Mouse (Mus musculus) lung, postnatal 36 days (tissue): ENCODE measurements around the gene Spcs1.

Experiments
- DNase-seq: peaks from one replicate; pipeline ENCODE4 v3.0.0; 2022; ENCODE audit warnings: mixed read lengths

Gene Spcs1

DNA sequence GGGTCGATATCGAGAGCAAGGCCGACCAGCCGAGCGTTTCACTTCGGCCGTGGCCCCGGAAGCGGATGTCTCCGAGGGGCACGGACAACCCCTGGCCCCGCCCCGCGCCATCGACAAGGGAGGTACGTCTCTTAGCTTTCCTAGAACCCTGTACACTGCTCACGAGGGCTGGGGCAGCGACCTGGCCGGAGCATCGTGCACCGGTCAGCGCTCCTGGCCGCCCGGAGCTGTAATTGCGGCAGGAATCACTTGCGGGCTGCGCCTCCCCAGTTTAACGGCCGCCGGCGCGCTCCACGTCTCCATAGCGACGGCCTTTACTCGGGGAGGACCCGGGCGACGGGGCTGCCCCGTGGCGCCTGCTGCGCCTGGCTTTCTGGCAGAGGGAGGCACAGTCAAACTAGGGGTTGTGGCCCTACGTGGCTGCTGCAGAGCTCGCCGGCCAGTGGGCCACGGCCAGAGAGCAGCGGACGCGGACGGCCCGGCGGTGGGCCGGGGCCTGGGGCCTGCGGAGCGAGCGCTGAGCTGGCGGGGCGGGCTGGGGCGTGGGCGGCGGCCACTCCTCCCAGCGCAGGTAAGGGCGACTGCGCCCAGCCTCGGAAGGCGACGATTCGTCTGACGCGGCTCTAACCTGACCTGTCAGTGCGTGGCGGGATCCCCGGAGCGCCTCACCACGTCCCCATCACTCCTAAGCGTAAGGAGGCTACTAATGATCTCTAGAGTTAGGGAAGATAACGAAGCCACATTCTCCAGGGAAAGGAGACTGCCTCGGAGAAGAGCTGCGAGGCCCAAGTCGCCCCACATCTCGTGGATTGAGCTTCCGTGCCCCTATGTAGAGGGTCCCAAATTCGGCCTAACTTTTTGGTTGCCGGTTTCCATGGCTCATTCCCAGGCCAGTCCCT is at the start of gene Spcs1, which contains the start of gene Glt8d1:
TSS of gene Spcs1 (minus strand) at position 366 of the 899 bp plus-strand sequence.
TSS of gene Glt8d1 (plus strand) at position 94 of the 899 bp plus-strand sequence.
- peak; percentile 90 for DNase-seq

DNA sequence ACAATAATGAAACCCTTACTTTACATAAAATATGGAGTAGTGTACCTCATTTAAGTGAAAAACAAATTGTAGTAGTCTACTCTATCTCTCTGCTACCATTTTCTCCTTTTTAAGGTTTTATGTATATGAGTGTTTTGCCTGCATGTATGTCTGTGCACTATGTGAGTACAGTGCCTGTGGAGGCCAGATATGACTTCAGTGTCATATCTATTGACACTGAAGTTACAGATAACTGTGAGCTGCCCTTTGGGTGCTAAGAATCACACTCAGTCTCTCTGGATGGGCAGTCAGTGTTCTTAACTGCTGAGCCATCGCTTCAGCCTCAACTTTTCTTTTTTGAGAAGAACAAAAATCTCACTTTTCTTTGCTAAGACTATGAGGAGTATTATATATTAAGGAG is 44.3 kb upstream of the Spcs1 start:
- no peak for DNase-seq

DNA sequence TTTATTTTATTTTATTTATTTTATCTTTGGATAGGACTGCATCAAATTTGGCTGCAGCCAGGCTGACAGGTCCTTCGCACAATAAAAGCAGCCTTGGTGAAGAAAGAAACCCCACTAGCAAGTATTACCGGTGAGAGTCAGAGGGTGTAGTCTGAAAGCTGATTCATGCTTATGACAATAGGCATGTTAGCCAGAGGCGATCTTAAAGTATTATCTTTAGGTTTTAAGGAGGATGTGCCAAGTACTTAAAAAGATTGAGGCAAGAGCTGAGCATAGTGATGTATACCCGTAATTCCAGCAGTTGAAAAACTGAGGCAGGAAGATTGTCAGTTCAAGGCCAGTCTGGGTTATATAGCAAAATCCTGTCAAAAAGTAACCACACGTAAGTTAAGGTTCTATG is 43.8 kb upstream of the Spcs1 start:
- DNase-seq, result no peak

DNA sequence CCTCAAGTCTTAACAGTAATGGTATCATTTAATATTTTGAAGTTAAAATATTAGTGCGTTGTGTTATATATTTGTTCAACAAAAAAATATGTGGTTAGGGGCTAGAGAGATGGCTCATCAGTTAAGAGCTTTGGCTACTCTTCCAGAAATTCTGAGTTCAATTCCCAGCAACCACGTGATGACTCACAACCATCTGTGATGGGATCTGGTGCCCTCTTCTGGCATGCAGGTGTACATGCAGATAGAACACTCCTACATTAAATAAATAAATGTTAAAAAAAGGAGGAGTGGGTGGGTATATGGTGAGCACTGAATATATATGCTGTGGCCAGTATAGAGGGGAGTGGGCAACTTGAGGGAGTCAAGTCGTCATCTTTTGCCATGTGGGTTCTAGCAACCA is 24.3 kb upstream of the Spcs1 start:
- DNase-seq, result no peak

DNA sequence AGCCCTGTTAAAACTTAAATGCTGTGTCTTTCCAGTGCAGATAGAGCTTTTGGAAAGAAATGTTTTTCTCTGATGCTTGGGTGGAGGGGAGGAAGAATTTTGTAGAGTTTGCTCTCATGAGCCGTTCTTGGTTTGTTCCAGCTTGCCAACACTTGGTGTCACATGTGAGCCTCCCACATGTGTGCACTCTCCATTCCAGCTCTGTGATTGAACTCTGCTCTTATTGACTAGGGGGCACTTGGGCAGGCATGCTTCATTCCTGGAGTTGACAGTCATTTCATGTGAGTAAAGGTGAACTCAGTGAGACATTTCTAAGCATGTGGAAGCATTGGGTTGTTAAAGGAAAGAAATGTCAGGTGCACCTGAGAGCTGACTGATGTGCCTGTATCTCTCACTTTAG is 21.1 kb upstream of the Spcs1 start:
- DNase-seq, result no peak

DNA sequence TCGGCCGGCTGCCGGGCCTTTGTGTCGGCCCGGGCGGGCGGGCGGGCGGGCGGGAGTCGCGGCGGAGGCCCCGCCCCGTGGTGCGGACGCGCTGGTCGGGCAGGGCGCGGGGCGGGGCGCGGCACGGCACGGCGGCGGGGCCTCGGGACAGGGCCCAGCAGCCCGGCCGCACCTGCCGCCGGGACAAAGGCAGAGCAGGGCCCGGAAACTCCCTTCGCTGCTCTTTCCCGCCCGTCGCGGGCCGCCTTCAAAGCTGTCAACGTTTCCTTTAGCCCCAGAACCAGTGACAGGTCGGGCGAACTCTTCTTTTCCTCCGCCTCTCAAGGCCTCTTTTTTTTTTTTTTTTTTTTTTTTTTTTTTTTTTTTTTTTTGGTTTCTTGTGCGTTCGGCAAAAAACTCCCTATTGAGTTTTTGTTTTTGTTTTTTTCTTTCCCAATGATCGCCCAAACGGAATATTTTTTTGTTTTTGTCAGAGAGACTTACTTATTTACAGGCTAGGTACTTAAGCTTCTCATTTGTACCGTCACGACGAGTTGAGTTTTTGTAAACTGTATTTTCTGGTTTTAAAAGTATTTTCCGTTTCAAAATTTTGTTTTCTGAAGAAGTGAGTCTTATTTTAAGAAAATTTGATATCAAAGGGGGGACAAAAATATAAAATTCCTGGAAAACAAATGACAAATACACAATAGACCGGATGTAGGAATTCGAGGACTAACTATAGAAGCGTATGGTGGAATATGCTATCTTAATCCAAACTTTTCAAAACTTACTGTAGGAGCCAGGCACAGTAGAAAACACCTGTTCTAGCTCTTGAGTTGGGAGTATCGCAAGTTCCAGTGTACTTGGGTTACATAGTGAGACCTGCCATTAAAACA is 18.1 kb upstream of the Spcs1 start:
- peak; percentile 80 for DNase-seq

DNA sequence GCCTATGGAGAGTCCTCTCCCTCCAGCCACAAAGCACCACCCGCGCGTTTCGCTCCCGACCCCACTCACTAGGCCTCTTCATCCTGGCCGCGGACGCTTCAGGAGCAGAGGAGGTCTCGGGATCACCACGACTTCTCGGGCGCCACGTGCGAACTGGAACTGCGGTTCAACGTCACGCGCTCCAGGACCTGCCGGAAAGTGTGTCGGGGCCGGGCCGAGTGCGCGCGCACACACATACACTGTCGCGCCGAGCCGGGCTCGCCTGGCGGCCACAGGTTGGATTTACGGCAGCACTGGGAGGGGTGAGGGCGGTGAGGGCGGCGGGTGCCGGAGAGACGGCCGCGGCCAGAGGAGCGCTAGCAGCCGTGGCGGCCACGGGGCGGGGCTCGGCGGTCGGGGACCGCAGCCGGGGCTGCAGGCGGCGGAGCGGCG is 17.4 kb upstream of the Spcs1 start, which contains the start of the genes Pbrm1 and Gnl3:
TSS of gene Pbrm1 (plus strand) at position 279 of the 432 bp plus-strand sequence.
TSS of gene Gnl3 (minus strand) at position 293 of the 432 bp plus-strand sequence.
- DNase-seq, result peak; percentile 97

DNA sequence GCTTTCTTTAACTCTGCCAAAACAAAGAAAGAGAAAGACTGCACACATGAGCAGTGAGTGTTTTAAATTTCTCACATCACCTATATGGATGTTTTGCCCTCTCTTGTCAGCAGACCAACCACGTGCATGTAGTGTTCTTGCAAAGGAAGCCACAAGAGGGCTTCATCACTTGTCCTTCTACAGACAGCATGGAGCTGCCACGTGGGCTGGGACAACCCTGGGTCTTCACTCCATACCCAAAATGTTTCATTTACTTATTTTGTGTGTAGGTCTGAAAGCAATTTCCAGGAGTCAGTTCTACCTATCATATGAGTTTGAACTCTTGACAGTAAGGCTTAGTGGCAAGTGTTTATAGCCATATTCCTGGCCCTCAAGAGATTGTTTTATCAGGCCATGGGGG is 16.4 kb upstream of the Spcs1 start:
- peak; percentile 13 for DNase-seq

DNA sequence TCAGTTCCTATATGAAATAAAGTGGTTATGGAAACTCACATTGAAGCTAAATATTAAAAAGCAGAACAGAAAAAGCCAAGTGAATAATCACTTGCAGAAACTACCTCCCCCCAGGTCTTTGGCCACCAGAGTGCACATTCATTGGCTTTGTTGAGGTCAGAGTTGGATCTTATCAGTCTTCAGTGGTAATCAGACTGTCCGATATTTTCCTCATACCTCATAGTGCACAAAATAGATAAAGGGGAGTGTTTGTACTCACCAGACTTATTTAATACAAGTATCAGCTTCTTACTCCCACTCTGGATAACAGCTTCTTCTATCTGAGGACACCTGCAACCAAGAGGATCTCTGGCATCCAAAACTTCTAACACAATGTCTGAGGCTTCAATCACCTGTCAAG is 14.6 kb upstream of the Spcs1 start:
- no peak for DNase-seq

DNA sequence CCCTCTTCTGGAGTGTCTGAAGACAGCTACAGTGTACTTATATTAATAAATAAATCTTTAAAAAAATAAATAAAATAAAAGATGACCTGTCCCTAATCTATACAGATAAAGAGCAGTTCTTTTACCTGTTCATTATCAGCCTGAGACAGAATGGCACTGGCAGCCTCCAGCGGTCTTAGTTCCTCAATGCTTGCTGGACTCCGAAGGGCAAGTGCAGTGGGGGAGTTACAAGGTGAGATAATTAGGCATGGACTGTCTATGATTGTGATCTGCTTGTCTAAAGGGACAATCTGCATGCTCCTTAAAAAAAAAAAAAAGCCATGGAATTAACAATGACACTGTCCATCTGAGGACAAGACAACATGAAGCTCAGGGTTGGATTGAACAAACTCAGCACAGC is 12.5 kb upstream of the Spcs1 start:
- no peak for DNase-seq

DNA sequence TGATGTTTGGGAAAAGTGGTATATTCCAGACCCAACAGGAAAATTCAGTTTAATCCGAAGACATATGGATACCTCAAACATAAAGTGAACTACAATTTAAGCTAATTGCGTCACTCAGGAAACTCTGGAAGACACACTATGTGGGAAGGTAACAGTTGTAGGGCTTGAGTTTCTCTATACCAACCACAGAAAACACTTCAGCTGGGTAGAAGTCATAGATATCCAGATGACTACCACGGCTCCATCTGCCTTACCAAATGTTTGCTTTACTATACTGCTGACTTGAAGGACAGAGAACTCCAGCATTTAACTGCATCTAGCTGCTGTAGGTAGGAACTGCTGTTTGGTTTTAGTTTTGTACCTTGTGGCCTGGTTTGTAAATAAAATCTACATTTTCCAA is 10.1 kb upstream of the Spcs1 start:
- DNase-seq, result no peak

DNA sequence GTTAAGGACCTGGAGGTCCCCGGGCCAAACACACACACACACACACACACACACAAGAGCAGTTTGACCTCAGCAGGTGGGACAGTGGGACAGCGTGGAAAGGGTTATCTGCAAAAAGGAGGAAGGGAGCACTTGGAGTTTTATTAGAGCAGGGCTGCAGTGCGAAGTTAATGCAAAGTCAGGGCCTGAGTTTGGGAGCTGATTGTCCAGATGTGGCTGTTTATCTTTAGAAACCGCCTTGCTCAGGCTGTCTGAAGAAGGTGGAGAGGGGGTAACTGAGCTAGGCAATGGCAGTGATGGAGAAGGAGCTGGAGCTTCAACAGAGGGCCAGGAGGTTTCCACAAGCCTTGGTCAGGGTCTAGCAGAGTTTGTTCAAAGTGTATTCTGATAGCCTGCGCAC is 5.3 kb upstream of the Spcs1 start:
- no peak for DNase-seq

DNA sequence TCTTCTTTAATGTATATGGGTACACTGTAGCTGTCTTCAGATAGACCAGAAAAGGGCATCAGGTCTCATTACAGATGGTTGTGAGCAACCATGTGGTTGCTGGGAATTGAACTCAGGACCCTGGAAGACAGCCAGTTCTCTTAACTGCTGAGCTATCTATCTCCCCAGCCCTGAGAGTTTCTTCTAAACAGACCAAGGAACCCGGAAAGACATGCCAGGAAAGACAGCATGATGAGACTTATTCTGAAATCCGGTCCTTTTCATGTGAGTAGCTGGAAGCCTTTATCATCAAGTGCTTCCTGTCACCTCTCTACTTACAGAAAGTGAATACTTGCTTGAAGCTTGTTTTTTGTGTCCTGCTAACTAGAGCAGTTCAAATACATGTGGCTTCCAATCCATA is 3.1 kb upstream of the Spcs1 start:
- no peak for DNase-seq

DNA sequence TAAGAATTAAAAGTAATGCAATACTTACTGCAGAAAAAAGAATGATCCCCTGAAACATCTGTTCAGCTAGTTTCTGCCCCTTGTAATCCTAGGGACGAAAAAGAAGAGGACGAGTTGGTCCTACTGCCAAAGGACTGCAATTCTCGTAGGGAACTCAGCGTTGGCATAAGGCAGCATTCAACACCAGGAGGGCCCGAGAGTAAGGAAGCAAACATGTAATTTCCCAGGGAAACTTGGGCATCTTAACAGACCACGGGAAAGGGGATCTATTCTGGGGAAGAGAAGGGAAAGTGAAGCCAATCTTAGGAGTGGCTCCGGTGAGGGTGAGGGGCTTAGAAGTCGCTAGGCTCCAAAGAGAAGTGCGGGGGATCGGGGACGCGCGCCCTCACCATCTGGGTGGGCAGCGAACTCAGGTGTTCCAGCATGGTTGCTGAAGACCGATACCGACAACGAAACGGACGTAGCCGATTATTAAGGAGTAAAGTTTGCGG is 611 bp downstream of the Spcs1 start:
- no peak for DNase-seq

DNA sequence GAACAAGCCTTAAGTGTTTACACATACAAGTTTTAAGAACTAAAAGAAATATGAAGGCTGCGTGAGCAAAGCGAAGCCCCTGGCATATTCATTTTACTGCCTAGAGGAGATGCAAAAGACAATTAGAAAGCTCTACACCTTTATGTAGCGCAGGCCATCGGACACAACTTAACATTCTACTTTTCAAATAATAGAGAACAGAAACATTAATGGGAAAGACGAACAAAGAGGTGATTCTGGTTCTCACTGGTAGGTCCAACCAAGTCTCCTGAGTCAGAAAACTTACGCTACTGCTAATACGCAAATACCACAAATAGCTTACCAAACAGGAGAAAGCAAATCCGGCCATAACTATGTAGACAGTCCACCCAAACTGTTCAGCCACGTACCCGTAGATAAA is 1.1 kb downstream of the Spcs1 start:
- DNase-seq, result no peak

DNA sequence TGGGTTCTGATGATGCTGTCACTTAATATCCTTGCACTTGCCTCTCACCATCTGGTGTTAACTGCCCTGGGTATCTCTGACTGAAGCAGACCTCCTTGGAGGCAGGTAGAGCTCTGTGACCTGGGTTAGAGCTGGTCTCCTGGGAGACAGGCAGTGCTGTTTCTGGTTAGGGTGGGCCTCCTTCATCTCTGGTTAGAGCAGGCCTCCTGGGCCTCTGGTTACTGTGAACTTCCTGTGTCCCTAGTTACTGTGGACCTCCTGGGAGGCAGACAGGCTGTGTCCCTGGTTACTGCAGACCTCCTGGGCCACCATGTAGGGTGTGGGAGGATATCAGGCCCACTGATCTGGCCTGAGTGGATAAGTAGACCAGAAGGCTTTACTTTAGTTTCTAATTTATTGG is 5.1 kb downstream of the Spcs1 start:
- no peak for DNase-seq

DNA sequence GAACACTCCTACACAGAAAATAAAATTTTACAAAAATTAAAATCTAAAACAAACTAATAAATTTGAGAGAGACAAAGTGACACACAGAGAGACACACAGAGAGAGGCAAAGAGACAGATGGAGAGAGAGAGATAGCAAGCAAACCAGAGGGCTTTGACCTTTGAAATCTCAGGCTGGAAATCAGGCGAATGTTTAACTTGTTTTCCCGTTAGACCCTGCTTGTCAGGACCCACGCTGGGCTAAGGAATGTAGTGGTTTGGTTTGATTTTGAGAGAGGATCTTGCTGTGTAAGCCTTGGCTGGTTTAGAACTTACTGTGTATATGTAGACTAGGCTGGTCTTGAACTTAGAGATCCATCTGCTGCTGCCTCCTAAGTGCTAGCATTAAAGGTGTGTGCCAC is 25.2 kb downstream of the Spcs1 start:
- DNase-seq, result no peak

DNA sequence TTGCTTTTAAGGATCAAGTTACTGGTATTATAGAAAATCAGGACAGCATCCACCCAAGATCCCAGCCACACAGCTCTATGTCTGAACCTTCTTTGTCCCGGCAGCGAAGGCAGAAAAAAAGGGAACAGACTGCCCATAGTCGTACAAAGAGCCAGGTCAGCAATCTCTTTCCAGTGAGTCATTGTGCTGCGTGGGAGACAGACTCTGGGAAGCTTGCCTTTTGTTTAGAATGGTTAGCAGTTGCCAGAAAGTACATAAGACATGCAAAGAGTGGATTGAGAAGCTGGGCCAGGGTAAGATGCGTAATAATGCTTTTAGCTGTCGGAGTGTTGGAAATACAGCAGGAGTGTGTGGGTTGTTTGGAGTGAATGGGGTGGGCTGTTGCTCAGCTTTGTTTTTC is 27.3 kb downstream of the Spcs1 start:
- peak; percentile 46 for DNase-seq

DNA sequence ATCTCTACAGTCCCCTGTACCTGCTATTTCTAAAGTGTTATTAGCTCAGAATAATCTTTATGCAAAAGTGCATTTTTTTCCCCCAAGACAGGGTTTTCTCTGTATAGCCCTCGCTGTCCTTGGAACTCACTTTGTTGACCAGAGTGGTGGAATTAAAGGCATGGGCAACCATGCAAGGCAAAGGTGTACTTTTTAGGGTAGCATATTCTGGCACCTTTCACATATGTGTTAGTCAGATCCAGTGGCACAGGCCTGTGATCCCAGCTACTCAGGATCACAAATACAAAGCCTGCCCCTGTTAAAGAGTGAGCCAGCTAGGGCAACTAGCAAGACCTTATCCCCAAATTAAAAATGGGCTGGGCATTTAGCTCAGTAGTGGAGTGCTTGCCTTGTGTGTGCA is 41.1 kb downstream of the Spcs1 start:
- no peak for DNase-seq

DNA sequence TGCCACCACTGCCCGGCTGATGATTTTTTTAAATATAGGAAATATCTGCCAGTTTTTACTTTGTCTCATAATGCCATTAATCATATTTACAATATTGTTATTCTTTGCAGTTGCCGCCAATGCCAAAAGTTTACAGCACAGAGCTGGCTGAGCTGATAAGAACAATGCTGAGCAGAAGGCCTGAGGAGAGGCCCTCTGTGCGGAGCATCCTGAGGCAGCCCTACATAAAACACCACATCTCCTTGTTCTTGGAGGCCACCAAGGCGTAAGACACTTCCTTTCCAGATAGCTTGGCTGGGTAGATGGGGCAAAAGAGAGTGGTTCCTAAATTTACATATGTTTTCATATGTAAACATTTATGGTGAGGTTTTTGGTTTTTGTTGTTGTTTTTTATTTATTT is 42.4 kb downstream of the Spcs1 start:
- DNase-seq, result no peak

DNA sequence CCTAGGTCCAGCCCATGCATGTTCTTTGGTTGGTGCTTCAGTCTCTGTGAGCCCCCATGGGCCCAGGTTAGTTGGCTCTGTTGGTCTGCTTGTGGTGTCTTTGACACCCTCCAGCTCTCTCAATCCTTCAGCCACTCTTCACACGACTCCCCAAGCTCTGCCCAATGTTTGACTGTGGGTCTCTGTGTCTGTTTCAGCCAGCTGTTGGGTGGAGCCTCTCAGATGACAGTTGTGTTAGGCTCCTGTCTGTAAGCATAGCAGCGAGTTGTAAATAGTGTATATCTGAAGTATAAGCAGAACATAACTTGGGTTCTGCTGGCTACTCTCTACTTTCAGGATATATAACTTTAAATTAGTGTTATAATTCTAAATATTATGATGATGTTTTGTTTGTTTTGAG is 43.0 kb downstream of the Spcs1 start:
- DNase-seq, result no peak

DNA sequence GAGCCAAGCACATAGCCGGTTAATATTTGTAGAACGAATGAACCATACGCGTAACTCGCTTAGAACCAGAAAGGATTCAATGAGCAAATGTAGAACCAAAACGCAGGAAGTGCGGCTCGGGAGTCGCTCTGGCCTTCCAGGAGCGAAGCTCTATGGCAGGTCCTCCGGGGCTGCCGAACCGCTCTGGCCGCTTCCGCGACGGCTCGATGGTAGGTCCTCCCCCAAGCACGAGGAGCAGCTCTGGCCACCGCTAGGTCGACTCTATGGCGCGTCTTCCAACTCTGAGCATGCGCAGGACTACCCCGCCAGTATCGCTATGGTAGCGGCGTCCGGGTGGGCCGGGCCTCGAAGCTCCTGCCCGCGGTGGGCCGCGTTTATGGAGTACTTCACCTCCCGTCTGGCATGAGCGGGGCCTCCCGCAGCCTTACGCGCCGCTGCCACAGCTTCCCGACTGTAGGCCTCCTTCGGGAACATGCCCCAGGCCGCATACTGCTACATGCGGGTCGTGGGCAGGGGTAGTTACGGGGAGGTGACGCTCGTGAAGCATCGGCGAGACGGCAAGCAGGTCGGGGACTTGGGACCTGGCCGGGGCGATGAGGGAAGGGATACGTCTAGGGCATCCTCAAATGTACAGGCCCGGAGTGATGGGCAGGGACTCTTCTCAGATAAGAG is 50.2 kb downstream of the Spcs1 start, which contains the start of gene Nek4:
TSS of gene Nek4 (plus strand) at position 224 of the 672 bp plus-strand sequence.
- peak; percentile 97 for DNase-seq

DNA sequence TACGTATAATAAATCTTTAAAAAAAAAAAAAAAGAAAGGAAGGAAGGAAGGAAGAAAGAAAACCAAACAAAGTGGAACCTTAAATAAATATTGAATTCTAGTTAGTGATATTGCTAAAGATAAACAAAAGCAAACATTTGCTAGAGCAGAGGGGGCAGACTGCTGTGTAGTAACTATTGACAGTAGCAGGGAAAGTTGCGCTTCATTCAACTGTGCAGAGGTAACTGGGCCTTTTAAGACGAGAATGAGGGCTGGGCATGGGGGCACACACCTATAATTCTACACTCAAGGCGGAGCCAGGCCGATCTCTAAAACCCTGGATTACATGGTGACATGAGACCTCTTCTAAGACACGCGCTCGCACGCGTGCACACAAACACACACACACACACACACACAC is 51.5 kb downstream of the Spcs1 start:
- no peak for DNase-seq
